Mouse (Mus musculus) embryo, embryonic 11.5 days (tissue): Measurements from ENCODE around the gene Actl7b.

ENCODE experiments used
- DNase-seq: peaks from one replicate; pipeline ENCODE4 v3.0.0-alpha.2; 2012; ENCODE audit warnings: low read depth, low spot score

The Actl7b gene

DNA sequence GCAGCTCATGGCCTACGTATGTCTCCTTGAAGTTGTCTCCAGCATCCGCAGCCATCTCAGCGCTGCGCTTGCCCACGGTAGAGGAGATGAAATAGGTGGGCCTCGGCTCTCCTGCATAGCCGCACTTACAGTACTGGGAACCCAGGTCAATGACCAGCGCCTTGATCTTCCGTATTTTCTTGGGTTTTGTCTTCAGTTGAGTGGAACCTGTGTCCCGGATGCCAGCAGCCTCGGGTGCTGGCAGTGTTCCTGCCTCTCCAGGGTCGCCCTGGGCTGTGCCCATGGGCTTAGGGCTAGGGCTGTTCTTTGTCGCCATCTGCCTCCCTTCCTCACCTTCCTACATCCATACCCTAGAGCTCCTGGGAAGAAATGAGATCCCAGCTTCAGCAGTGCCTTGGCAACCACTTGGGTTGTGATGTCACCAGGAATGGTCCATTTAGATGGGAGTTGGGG is at the start of gene Actl7b:
Gene Actl7b (minus strand): TSS at position 403 of the 453 bp plus-strand sequence.
- no peak for DNase-seq

DNA sequence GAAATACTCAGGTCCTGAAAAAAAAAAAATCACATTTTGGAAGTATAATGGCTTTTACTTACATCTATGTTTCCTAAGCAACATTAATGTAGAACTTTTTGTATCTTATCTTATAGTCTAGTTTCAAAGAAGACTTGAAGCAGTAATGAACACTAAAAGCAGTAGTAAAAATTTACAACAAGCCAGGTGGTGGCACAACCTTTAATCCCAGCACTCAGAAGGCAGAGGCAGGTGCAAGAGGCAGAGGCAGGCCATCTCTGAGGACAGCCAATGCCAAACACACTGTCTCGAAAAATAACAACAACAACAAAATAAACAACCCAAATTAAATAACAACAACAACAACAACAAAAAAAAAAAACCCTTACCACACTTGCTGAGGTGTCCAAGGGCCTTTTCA is 29.8 kb upstream of the Actl7b start:
- no peak for DNase-seq

DNA sequence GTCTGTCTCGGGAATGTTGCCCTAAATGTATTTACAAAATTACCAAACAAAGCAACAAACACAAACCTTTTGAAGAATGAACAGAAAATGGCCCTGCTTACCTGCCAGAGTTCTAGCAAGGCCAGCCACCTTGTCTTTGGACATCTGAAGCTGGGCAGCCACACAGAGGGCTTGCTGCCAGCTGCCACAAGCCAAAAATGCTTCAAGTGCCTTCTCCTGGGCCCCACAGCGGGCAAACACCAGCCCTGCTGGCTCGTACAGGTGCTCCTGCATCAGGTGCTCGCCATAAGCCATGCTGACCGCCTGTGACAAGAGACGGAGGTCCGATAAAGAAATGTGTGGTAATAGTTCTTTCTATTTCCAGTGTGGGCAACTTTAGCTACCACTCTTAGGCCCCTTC is 27.7 kb upstream of the Actl7b start:
- no peak for DNase-seq

DNA sequence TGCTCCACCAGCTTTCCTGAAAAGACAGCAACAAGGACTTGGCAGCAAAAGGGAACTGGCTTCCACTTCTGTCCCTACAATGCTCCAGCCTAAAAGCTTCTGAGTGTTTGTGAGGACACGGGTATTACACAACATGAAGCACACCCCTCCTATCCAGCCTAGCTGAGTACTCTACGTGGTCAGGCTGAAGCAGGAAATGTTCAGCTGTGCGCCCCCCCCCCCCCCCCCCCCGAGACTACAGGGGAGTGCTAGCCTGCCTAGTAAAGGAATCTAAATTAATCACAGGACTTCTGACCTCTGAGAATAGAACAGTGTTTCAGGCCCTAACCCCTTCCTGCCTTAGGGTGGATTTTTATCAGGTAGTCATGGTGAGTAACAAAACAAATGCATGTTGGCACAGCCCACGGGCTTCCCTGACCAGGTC is 26.6 kb upstream of the Actl7b start:
- no peak for DNase-seq

DNA sequence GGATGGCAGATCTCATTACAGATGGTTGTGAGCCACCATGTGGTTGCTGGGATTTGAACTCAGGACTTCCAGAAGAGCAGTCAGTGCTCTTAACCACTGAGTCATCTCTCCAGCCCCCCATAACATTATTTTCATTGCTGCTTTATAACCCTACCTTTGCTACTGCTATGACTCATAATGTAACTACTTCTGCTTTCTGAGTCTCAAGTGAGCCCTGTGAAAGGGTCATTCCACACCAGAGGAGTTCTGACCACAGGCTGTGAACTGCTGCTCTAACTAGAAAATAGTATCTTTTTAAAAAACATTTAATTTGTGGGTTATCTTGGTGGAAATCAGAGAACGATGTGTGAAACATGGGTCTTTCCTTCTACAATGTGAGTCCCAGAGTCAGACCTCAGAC is 16.4 kb upstream of the Actl7b start:
- DNase-seq: no peak

DNA sequence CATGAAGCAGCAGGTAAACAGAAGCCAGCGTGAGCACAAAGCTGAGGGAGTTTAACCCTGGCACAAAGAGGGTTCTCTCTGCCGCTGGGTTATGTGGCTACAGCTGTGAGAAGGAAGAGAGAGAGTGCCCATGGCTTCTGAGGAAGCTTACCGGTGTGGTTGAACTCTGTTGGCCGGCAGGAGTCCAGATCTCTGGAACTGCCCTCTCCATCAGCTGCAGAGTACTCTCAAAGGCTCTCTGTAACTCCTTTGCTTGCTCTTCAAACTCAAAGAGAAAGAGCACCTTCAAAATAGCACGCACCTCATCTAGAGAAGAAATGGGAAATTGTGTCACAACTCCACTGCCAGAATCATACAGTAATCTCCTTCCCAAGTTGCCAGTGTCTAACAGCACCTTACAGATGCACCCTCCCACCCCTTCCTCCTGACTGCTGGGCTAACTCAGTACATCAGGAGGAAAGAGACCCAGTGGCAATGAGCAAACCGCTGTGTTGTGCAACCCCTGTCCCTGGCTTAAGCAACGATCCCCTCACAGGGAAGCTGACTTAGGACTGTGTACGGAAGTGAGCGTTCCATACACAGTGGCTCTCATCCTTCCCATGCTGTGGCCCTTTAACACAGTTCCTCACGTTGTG is 15.8 kb upstream of the Actl7b start:
- no peak for DNase-seq

DNA sequence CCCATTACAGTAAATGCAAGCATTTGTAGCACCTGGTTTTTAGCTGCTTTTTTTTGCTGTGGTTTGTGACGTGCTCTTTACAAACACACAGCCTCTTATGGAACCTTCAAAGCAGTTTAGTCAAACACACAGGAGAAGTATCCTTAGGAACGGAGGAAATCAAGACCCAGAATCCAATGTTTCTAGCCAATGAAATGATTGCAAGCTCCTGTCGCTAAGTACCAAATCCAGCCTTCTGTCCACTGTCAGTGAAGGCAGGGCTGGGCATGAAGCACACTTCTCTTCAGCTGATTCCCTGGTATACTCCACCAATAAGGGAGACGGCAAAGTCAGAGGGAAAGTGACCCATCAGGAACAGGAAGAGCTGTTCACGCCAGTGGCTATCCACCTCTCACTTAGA is 14.8 kb upstream of the Actl7b start:
- DNase-seq: no peak

DNA sequence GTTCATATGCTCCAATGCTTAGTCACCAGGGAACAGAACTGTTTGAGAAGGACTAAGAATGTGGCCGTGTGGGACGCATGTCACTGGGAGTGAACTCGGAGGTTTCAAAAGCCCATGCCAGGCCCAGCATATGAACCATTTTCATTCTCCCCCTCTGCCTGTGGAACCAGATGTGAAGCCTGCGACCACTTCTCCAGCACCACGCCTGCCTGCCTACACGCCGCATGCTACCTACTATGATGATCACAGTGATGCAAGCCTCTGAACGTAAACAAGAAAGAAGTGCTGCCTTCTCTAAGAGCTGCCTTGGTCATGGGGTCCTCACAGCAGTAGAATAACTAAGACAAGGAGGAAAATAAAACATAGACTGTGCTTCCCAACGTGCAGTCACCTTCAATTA is 6.2 kb upstream of the Actl7b start:
- DNase-seq: no peak

DNA sequence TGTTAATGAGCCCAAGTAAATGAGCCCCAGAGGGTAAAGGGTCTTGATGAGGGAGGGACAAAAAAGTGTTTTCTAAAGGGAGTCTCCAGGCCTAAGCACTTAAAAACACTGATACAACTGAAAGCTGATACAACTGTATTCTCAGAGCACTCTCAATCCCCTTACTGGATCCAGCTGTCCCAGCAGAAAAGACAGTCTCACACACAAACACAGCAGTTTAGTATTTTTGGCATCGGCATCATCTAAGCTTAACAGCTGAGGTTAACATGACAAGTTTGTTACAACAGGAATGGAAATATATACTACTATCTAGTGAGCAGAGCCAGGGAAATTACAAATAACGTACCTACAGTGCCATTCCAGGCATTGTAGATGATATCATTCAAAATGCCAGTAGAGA is 5.1 kb upstream of the Actl7b start:
- DNase-seq: no peak

DNA sequence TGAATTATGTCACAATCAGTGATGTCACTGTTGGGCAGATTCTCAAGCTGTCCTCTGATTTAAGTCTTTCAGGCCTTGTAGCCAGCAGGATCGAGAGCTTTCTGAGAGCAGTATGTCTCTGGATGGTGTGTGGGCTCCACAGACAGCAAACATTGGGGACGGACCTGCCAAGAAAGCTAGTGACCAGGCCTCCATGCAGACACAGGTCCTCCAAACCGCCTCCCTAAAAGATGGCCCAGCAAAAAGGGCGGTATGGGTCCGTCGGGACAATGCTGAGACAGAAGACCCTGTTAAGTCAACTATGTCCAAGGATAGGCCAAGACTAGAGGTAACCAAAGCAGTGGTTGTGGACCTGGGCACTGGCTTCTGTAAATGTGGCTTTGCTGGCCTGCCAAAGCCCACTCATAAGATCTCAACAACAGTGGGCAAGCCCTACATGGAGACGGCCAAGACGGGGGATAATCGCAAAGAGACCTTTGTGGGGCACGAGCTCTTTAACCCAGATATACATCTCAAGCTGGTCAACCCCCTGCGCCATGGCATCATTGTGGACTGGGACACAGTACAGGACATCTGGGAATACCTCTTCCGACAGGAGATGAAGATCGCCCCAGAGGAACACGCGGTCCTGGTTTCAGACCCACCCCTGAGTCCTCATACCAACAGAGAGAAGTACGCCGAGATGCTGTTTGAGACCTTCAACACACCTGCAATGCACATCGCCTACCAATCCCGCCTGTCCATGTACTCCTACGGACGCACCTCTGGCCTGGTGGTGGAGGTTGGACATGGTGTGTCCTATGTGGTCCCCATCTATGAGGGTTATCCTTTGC is 2.3 kb upstream of the Actl7b start, which contains the start of gene Actl7a:
Gene Actl7a (plus strand): TSS at position 51 of the 833 bp plus-strand sequence.
- DNase-seq: no peak

DNA sequence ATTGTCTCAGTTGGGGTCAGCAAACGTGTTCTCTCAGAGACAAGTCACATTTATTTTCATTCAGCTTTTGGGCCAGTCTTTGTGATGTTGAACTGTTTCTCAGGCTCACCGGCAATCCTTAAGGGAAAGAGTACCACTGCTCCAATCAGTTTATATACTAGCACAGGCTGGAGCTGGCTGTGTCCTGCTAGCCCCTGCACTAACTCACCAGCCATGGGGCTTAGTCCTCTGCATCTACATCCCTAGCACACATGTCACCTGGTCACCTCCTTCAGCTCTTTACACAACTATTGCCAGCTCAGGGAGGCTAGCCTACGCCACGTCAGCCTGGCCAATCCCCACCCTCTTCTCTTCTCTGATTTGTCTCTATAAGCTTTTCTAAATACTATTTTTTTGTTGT is 1.5 kb upstream of the Actl7b start:
- no peak for DNase-seq

DNA sequence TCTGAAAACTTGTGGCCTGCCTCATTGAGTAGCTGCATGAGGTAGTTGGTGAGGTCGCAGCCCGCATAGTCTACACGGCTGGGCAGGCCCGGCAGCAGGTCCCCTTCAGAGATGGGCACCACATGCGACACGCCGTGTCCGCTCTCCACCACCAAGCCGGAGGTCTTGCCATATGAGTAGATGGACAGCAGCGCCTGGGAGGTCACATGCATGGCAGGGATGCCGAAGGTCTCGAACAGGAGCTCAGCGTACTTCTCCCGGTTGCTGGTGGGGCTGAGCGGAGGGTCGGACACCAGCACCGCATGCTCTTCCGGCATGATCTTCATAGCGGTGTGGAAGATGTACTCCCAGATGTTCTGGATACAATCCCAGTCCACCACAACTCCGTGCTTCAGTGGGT is 632 bp downstream of the Actl7b start:
- no peak for DNase-seq

DNA sequence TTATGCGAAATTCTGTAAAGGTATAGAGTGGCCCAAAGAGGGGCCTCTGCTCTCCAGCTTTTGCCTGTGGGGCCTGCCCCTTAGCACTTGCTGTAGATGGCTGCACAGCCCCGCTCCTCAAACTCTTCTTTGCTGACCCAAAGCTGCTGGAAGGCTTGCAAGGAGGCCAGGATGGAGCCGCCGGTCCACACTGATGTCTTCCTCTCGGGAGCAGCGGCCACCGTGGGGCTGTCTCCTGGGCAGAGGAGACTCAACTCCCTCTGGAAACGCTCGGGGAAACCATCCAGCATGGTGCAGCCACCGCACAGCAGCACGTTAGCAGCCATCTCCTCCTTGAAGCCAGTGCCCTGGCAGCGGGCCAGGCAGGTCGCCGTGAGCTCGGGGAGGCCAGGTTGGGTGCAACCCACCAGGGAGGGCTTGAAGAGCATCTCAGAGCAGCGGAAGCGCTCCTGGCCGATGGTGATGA is 1.2 kb downstream of the Actl7b start, which contains the start of gene Gm26657:
Gene Gm26657 (plus strand): TSS at position 51 of the 466 bp plus-strand sequence.
- no peak for DNase-seq

DNA sequence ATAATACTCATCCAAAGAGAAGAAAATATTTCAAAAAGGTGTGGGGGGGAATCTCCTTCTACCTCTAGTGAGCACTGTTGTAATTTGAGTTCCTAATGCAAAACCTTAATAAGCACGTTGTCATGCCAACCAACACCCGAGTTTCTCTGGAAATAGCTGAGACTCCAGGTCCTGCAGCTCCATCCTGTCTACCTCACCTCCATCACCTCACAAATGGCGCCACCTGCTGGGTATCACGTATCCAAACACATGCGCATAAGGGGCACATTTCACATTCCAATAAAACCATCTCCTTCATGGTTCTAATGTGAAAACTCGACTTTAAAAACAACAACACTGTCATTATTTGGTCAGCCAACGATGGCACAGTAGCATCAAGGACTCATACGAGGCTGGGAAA is 15.4 kb downstream of the Actl7b start:
- no peak for DNase-seq

DNA sequence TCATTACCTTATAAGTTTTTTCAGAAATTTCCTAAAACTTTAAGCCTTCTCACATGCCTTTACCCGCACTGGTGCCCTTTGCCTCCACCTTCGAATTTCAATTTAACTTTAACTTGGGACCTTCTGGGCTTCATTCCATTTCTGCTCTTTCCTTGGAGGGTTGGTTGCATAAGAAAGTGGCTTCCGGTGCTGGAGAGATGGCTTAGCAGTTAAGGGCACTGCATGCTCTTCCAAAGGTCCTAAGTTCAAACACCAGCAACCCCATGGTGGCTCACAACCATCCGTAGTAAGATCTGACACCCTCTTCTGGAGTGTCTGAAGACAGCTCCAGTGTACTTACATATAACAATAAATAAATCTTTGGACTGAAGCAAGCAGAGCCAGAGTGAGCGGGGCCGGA is 18.0 kb downstream of the Actl7b start:
- DNase-seq: no peak

DNA sequence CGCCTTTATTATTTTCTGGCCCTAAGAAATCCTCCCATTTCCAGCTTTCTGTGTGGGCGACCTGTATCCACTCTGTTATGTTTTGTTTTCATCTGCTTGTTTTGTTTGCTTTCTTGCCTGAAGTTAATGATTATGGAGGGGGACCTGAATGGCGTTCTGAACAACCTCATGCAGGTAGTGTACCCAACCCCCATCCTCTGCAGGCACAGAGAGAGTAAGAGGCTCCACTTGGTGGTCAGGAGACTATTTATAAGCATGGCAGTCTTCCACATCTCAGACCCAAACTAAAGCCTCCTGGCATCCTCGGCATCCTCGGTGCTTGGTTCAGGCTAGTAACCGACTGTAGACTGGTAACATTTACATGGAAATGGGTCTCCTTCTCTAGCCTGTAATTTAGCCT is 18.9 kb downstream of the Actl7b start:
- DNase-seq: no peak

DNA sequence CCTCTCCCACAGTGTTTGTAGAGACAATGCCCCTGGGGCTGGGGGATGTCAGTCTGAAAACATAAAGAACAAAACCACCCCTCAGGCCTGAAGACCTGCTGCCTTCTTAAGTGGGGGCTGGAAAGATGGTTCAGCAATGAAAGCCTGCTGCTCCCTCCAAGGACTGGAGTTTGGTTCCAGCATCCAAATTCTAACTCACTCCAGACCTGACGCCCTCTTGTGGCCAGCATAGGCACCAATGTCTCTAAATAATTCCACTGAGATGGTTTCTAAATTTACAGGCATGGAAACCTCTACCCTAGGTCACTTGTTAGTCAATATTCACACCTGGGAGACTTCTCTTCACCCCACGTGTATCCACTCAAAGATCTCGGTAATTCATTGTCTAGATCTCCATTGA is 19.8 kb downstream of the Actl7b start:
- DNase-seq: peak; percentile 20

DNA sequence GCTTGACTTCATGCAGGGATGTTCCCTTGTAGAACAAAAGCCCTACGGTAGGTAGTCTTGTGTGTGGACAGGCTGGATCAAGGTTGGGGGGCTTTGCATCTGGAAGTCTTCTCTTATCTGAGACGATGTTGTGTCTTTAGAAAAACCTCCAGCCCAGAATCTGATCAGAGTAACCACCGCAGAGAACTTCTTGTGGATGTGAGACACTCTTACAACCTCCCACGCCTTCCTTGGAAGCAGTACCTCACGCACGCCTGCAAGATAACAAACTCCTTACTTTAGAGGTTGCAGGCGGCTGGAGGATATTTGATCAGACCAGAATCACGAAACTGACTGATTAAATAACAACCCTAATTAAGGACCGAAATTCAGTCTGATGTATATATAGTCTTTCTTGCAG is 20.8 kb downstream of the Actl7b start:
- DNase-seq: no peak

DNA sequence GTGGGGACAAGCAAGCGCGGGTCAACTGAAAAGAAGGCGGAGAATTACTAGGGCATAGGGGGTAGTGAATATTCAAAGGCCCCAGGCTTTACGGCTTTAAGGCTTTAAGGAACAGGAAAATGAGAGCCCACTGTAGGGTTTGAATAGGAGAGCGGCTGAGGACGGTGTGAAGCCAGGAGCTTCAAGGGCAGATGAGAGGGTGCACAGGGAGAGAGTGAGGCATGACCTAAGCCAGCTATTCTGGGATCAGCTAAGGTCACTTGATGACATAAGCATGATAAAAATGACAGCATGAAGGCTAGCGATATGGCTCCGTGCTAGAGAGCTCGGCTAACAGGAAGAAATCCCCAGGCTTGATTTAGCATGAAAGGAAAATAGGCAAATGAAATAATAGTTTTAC is 21.8 kb downstream of the Actl7b start:
- DNase-seq: no peak

DNA sequence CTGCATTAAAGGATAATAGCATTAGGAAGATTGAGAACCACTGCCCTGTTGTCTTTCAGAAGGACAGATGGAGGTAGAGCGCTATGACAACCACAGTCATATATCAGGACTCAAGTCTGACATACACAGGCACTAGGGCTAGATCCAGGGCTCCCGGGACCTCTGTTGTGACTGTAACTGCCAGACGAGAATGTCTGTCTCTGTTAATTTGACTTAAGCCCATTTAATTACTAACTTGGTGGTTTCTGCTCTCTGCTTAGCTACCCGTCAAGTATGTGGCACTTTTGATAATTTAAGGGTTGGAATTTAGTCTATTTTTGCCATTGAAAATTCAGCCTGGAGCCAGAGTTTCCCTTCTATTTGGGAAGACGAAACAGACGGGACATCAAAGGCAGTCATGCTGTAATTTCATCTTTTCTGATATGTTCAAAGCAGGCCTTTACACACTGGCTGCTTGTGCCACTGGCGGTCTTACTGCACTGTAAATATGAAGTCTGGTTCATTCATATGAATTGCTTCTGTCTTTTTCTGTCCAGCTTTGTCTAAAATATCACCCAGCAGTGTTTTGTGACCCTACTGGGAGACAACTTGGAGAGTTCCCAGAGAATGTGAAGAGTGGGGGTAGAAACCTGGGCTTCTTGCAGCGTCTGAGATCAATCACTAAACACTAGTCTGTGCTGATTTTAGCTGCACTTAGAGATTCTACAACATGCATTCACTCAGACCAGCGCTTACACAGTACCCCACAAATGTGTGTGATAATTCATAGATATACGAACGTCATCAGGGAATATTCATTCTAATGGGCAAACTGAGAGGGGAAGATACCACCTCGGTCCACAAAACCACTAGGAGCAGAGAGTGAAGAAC is 22.4 kb downstream of the Actl7b start:
- DNase-seq: no peak

DNA sequence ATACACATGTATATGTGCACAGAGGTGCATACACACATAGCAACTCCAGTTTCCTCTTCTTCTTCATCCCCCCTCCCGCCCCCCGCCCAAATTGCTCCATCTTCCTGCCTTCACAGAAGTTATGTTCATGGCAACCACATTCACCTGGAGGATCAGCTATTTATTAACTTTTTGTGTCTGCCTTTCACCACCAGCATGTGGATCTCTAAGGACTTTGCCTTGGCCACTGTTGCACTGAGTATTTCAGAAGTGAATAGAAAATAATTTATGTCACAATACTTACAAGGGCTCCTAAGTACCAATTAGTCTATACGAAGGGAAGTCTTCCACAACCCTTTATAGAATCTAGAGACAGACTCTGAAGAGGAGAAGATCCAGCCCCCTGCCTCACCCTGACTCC is 23.3 kb downstream of the Actl7b start:
- no peak for DNase-seq

DNA sequence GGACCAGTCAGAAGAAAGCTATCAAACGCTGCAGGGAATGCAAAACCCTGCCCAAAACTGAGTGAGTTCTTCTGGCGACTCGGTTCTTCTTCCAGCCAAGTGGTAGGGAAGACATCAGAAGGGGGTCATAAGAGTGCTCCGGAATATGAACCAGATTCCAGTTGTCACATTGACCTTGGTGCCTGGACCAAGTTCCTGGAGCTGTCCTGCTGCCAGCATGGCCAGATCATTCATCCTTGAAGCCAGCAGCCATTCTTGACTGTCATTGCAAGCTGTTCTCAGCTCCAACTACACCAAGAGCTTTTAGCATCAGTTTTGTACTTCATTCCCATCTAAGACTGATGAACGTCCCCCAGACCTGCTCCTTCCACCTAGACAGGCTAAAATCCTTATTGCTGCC is 24.4 kb downstream of the Actl7b start:
- DNase-seq: no peak
